Mouse (Mus musculus) common myeloid progenitor, adult 5-6 weeks (primary cell): ENCODE measurements around the gene Ltbp1. TPM values are rescaled to one million over a fixed set of nuclear protein-coding genes. Genes with fewer than 3 reads are reported as not detected.
A peak's percentile ranks its signal among the peaks of the same experiment; 100 is the strongest.

Experiments used
- ATAC-seq: replicated peaks from 2 replicates; pipeline ENCODE4 v1.8.0; 2016; ENCODE audit warnings: low read depth, mild to moderate bottlenecking, moderate TSS enrichment, inconsistent platforms; ENCODE audit not compliant: poor library complexity, severe bottlenecking
- total RNA-seq: library from RNA; stranded (forward); fragments of 200-1000, 187-1606 nt; gene quantifications from 2 replicates; pipeline ENCODE4 v1.2.3, GENCODE M21; 2017

Gene Ltbp1
- total RNA-seq, 1 experiment from 2014 or later: 2.5 TPM

DNA sequence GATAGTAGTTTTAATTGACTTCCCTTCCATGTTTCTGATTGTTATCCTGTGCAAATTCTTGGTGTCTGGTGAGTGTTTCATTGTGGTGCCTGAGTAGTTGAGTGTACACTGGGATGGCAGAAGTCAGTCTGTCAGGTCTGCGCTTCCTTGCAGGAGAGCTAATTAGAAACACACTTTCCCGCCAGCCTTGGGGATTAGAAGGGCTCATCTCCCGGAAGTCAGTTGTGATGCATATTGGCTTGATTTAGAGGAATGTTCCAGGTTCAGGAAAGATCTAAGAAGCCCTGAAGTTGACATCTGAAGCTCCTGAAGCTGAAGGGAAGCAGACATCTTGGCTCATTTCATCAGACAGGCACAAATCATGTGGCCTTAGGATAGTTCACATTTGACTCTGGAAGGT lies 200.9 kb downstream of the Ltbp1 start:
- ATAC-seq: no peak

DNA sequence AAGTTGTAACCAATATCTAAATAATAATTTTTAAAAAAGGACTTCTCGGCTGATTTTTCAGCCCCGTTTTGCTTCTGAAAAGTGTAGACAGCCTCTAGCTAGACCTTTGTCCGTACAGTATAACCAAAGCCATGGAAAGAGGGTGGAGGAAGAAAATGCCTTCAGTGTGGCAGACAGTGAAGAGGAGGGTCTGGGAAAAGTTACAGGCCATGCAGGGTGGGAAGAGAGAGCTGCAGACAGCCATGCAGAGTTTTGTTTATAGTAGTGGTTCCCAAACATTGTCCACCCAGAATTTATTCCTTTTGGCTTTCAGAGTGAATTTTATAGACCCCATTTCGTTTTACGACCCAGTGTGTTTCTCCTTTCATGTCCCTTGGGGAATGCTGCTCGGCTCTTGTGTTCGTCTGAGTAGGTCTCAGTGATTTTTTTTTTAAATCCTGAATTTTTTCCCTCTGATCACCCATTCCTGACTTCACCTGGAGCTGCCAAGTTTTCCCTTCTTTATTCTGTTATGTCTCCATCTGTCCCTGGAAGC lies 202.9 kb downstream of the Ltbp1 start:
- ATAC-seq: no peak

DNA sequence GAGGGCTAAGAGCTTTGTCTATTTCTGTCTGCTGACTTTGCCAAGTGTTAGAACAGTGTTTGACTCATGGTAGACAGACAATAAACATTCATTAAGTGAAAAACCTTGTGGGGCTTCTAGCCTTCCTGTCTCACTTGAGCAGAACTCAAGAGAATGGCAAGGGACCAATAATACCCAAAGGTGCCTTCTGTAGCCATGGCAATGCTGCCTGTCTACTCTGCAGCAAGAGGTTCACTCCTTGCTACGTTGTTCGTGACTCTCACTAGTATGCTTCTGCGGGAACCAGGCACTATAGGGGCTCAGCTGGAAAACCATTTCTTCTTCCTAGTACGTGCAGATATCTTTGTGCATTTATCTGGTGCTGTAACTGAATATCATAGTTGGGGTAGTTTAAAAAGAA lies 205.2 kb downstream of the Ltbp1 start:
- no peak for ATAC-seq

DNA sequence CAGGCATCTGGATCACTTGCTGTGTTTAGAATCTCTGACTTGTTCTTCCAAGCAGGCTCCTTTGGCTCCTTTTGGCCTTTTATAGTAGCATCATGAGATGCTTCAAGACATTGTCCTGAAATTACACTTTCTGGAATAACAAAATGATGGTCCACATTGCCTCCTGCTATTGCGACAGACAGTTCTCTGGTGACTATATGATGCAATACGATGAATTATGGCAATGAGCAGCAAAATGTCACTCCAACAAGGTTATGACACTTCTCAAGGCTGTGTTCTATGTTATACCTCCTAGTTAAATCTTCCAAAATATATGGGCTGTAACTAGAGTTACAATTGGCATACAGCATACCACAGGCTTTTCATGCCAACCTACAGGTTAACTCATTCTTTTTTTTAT lies 211.0 kb downstream of the Ltbp1 start:
- no peak for ATAC-seq

DNA sequence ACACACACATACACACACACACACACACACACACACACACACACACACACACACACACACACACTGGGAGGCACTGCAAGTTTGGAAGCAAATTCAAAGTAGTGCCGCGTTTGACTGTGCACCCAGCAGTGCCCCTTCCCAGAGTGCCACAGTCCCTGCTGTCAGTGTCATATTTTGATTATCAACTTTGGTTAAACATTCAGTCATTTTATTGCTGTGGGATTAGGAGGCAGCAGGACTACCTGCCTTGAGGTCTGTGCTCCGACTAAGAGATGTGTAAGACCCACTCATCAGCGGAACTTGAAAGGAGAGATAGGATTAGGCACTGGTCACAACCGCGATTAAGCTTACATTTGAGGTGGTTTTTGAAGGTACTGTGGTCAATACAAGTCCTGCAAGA lies 213.3 kb downstream of the Ltbp1 start:
- no peak for ATAC-seq

DNA sequence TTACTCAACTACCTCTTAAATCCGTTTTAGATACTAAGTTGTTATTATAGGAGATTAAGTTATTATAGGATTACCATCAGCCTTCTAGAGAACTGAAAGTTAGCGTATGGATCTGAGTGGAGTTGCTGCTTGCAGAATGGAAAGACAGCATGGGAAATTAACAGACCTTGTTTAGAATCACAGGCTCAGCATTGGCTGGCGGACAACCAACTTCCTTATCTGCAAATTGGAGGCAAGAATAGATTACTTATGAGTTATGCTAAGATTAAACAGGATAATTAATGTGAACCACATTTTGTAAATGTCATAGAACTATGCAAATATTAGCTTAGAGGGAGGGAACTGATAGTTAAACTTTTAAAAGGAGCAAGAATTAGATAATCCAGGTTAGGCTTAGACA lies 223.0 kb downstream of the Ltbp1 start:
- ATAC-seq: no peak

DNA sequence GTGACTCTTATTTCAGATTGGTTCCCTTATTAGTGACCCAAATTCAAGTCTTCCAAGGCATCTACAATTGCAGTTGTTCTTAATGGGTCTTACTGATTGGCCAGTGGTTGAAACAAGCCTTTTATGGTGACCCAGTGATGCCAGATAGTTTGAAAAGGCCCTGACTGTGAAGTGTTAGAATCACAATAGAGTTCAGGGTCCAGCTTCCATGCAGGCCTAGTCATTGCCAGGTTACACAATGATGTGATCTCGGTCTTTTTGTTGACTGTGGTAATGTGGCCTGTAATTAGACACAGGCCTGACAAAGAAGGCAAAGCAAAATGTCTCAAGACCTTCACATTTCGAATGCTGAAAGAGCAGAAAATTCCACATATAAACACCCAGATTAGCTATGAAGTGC lies 227.8 kb downstream of the Ltbp1 start:
- ATAC-seq: no peak

DNA sequence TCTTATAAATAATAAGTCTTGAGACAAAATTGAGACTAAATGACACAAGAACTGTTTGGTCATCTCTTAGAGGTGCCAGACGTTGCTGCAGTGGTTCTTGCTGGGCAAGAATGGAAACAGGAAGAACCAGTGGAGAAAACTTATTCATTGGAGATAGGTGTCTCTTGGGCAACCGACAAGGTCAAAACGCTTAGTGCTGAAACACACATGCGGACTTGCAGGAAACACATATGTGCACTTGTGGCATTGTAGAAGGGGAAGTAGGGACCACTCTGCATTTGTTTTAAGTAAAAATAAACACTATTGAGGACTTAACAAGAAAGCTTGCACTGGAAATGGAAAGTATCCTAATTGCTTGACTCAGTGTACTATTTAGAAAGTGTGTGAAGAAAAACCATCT lies 228.6 kb downstream of the Ltbp1 start:
- ATAC-seq: peak; percentile 95

DNA sequence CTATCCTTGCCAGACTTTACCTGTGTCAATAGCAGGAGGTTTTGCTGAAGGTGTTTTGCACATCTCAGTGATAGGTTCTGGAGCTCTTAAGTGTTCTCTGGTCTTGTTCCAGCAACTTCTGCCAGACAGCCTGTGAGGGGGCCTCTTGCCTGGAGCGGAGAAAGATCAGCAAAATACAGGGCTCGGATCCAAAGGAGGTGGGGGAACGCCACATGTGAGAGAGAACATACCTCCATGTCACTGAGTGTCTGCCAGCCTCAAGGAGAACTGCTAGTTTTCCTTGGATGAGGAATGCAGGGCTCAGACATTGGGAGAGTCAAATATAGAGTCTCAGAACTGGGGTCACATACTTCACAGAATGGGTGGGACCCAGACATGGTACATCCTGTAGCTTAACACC lies 230.4 kb downstream of the Ltbp1 start:
- no peak for ATAC-seq

DNA sequence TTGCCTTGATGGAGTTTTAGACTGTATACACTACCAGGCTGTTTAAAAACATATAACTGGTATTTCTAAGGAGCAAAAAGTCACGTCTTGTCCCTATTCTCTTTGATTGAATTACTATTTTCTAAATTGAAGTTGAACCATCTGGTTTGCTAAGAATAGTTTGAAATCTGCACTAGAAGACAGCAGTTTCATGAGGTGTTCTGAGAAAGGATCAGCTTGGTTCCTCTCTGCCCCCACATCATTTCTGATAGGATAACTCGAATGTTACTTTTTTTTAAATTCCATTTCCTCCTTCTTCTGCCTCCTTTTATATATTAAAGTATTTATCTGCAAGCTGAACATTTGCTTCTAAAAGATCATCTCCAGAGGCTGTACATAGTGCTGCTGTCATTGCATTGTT lies 231.2 kb downstream of the Ltbp1 start:
- no peak for ATAC-seq

DNA sequence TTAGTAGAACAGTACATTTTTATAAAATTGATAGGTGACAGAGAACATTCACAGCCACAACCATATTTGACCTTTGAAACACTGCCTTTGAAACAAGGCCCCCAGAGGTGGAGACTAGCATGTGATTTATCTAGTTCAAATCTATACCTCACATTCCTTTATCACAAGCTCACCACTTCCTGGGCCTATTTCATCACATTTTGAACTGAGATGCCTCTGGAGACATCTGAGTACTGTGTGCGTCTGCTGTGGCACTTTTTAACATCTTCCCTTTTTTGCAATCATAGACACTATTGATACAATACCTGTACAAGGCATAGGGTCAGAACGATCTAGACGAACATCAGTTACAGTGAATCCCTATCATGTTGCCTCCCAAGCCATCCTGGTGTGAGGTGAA lies 232.1 kb downstream of the Ltbp1 start:
- peak; percentile 45 for ATAC-seq

DNA sequence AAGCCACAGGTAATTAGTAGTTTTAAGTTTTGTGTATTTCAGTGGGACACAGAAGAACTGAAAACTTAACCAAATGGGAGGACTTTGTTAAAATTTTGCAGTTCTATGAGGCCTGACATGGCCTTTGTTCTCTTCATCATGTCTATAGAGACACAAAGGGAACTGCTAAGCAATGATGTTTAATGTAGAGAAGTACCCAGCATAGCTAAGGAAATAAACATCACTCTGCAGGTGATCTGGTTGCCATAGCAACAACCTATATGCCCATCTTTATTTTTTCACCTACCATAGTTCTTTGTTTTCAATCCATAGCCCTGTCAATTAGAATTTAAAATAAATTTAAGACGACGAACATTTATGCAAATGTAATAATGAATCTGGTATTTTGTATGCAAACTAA lies 233.3 kb downstream of the Ltbp1 start:
- no peak for ATAC-seq

DNA sequence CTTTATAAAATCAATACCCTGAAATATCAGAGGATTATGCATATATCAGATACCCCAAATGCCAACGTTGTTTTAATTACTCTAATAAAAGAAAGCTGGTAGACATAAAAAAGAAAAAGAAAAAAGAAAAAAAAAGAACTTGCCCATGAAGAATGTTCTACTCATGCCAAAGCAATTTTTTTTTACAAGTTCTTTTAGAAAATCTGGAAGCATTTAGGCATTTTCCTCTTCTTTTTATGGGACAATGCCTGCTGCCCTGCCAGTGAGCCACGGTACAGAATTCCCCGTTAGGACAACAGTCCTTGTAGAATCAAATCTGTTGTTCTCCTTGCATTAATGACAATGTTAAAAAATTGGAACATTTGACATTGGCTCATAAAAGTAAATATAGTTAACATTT lies 234.2 kb downstream of the Ltbp1 start:
- no peak for ATAC-seq

DNA sequence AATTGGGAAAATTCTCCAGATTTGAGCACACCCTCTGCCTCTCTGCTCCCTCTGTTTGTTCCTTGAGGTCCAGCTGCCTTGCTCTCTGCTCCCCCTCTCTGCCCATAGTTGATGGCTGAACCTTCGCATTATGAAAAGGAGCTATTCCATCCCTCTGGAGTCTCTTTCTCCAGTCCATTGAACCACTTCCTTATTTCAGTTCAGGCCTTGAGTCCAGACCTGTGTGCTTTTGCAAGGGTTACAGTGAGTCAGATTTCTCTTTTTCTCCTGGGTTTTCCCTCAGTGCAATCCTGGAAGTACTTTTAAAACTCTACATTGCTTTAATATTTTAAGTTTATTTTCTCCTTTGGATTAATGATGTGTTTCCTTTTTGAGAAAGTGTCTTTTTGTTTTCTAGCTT lies 236.7 kb downstream of the Ltbp1 start:
- 0 out of 2 replicates have a peak, but pooled peaks have one; percentile 11 for ATAC-seq

DNA sequence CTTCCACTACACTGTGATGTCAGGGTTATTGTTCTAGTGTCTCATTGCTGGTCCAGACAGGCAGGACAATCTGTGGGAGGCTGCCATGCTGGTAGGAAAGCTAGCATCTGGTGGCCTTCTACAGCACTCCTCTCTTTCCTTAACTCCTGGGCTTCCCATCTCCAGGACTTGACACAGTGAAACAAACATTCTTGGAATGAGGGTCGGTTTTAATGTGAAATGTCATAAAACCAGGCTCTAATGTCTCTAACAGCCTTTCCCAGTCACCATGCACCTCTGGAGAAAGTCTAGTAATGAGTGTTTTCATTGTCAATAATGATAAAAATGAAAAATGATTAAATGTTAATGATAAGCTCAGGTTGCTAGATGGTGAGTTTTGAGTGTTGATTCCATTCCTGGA lies 237.9 kb downstream of the Ltbp1 start:
- no peak for ATAC-seq

DNA sequence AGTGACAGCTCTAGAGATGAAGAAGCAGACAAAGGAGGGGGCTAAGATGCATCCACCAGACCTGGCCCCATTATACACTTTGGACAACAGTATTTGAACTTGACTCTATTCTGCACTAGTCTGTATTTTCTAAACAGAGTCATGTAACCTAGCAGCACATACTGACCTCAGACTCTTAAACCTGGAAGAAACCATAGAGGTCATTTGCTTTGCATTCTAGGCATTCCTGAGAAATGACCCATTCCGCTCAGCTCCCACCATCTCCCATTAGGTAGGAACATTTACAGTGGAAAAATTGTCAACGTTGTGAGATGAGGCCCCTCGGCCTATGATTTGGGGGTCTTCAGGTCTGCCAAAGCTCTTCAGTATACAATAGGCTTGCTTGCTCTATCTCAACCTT lies 238.8 kb downstream of the Ltbp1 start:
- no peak for ATAC-seq

DNA sequence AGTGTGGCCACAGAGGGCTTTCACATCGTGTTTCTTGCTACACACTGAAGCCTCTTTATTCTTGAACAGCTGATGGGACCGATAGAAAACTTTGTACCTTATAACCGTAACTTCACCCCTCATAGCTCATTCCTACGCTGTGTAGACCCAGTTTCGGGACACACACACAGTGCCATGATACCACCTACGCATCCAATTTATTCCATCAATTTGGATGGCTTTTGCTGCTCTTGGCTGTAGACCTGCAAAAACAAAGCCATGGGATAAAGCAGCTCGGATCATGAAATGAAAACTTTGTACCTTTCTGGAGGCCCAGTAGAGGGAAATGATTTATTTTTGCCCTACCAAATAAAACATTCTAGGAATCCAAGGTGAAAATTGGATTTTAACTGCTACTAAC lies 239.7 kb downstream of the Ltbp1 start:
- no peak for ATAC-seq

DNA sequence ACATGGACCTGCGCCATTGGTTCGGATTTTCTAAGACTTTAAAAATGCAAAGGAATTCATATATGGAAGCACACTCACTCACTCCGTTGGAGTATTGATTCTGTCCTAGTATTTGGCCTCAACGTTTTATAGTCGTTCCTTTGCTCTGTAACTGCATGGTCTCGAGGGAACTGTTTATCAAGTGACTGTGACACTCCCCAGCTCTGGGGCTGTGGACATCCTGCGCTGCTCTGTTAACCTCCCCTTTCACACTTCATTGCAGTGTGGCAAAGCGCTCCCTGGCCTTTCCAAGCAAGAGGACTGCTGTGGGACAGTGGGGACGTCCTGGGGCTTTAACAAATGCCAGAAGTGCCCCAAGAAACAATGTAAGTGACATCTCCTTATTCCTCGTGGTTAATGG lies 243.3 kb downstream of the Ltbp1 start:
- ATAC-seq: no peak

DNA sequence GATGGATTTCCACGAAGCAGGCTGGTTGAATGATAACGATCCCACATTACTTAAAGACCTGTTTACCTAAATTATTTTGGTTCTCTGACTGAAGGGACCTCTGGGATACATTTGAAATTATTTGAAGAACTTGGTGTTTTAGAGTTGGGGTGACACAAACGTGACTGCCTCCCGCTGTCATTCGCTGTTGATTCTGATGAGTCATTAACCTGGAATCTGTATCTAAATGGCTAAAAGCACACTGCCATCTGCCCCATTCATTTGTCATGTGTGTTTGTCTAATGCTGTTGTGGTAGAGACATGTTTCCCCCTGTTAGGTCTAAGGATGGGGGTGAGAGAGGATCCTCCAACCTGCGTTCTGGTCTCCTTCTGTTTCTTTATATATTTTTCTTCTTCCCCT lies 245.2 kb downstream of the Ltbp1 start:
- ATAC-seq: no peak

DNA sequence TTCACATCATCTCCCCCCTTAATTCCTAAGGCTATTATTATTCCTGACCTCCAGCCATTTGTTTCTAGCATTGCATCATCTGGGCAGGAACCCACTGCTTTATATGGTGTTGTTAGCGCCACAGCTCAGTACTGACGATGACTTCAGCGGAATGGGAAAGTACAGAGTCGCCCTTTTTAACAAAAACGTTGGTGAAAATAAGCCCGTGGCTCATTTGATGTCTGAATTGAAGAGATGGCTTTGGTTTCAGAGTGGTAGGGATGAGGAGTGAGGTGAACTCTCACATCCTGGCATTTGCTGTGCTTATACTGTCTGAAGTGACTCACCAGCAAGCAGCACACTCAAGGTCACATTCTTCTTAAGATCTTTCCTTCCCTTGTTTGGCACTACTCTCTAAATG lies 245.7 kb downstream of the Ltbp1 start:
- ATAC-seq: no peak

DNA sequence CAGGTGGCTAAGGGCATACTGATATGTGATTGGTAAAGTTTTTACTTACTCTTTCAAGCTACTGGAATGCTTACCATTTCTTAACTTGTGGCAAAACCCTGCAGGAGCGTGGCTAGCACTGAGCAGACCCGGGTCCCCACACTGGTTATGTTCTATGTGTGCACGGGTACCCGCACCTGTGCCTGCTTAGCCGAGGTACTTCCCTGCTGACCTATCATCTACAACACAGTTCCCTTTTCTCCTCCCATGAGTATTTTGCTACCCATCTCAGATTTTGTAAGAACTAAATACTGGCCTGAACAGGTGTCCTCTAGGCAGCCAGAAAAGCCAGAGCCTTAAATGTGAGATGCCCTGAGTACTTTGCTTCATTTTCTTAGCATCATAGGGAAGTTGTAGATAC lies 247.2 kb downstream of the Ltbp1 start:
- no peak for ATAC-seq

DNA sequence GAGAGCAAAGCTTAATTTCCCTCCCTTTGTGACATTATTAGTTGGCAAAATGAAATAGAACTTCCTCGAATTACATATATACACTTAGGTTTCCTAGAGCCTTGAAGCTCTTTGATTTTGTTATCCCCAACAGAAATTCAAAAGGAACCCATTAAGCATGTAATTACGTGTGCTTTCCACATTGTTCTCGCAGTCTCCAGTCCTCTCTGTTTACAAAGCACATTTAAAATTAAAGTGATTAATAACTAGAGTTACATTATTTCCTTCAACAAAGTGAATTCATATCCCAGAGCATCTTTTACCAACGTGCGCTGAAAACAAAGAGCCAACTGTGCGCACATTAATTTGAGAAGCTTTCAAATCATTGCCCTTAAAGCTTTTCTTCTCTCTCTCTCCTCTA lies 249.5 kb downstream of the Ltbp1 start:
- no peak for ATAC-seq

DNA sequence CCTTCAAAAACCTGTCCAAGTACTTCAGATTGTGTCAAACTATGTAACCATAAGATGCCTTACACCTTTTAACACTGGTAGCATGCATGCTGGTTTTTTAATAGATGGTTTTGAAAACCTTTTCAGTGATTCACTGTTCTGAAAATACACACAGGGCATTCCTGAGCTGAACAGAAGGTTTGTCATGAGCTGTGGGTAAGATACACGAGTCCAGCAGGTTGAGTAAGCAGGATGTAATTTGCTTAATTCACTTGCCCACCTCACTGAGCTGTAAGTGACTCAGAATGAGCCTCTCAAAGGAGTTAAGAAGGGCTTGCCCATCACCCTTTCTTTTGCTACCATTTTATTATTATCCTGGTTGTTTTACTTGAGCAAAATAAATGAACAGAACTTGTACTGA lies 250.6 kb downstream of the Ltbp1 start:
- ATAC-seq: no peak
